Mouse (Mus musculus) neural tube, embryonic 15.5 days (tissue): ENCODE results near the gene Cables2. TPM values are rescaled to one million over a fixed set of nuclear protein-coding genes. Genes with fewer than 3 reads are reported as not detected.

Experiments used
- ATAC-seq: fragments of 200-750 bp; cut with Nextera tagmentation; 2 replicates; pipeline ENCODE4 v1.8.0; 2017; ENCODE audit warnings: mild to moderate bottlenecking, moderate TSS enrichment, moderate library complexity; ENCODE audit not compliant: low FRiP score
- H3K27ac ChIP-seq: fragments of 300-500 bp; sonication (generic); replicated peaks from 2 replicates; pipeline ENCODE4 v1.5.1; 2015; ENCODE audit warnings: mild to moderate bottlenecking, inconsistent platforms
- H3K27me3 ChIP-seq: fragments of 300-500 bp; sonication (generic); replicated peaks from 2 replicates; pipeline ENCODE4 v1.6.1; 2015; ENCODE audit warnings: inconsistent platforms
- H3K36me3 ChIP-seq: fragments of 300-500 bp; sonication (generic); 2 replicates; pipeline ENCODE4 v1.6.1; 2015; ENCODE audit warnings: inconsistent platforms
- H3K4me1 ChIP-seq: fragments of 300-500 bp; sonication (generic); 2 replicates; pipeline ENCODE4 v1.6.1; 2015; ENCODE audit warnings: inconsistent platforms
- H3K4me2 ChIP-seq: fragments of 300-500 bp; sonication (generic); 2 replicates; pipeline ENCODE4 v1.6.1; 2015; ENCODE audit warnings: inconsistent platforms, mild to moderate bottlenecking, moderate library complexity
- H3K4me3 ChIP-seq: fragments of 300-500 bp; sonication (generic); replicated peaks from 2 replicates; pipeline ENCODE4 v1.5.1; 2015; ENCODE audit warnings: mild to moderate bottlenecking, inconsistent platforms
- H3K9ac ChIP-seq: fragments of 300-500 bp; sonication (generic); replicated peaks from 2 replicates; pipeline ENCODE4 v1.6.1; 2015; ENCODE audit warnings: mild to moderate bottlenecking, inconsistent platforms
- H3K9me3 ChIP-seq: fragments of 300-500 bp; sonication (generic); replicated peaks from 2 replicates; pipeline ENCODE4 v1.6.1; 2016; ENCODE audit warnings: inconsistent platforms
- WGBS: fragments of 180-500 bp; shearing (Covaris S2); methylation state at CpG from one replicate; pipeline ENCODE4 v1.1.7; 2015; ENCODE audit warnings: mixed read lengths; 5-methylcytosine and 5-hydroxymethylcytosine counted together
- polyA plus RNA-seq: library from polyadenylated mRNA; unstranded; fragments of >200 nt; fragmentation: Nextera tagmentation; extraction: Ambion mirVana; gene quantifications from 2 replicates; pipeline ENCODE4 v1.2.1, GENCODE M21; 2015

The Cables2 gene
- polyA plus RNA-seq, 1 experiment from 2014 or later = 25.6 TPM

GRCm38 (mm10) chr2:180233101-180233904 lies 40.0 kb downstream of the Cables2 start:
- no peak overlapping the region for H3K27ac ChIP-seq
- WGBS = 86% methylated on average over 7 of the region's 7 CpGs
- no peak overlapping the region for H3K4me3 ChIP-seq
- H3K9me3 ChIP-seq = no peaks in the 10 kb centered on the region
- H3K4me2 ChIP-seq = no peak overlapping the region
- H3K27me3 ChIP-seq = 0 out of 2 replicates have a peak, but pooled peaks cover 4% of the 10 kb centered on the region
- ATAC-seq = no peak
- H3K4me1 ChIP-seq = peaks cover 8% of the 10 kb centered on the region
- no peaks in the 10 kb centered on the region for H3K36me3 ChIP-seq
- no peak overlapping the region for H3K9ac ChIP-seq

DNA sequence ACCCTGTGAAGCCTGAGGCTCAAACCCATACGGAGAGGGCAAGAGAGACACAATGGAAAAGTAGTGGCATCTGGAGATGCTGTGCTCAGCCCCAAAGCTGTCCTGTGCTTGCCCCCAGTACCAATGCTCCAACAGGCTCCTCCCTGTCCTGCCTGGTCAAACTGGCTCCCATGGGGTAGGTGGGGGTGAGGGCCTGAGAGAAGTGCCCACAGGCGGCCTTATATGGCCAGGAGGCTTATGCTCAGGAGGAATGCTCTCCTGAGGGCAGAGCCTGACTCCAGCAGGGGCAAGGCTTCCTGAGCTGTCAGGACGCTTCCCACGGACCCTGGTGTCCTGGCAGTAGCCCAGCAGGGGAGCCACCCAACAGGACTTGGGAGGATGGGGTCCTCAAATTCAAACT lies 42.8 kb downstream of the Cables2 start:
- no peaks in the 10 kb centered on the region for H3K9me3 ChIP-seq
- 70% methylated on average over 4 of the region's 4 CpGs for WGBS
- ATAC-seq = no peak
- H3K4me1 ChIP-seq = peaks cover 33% of the 10 kb centered on the region
- no peak overlapping the region for H3K4me2 ChIP-seq
- H3K27ac ChIP-seq = no peak overlapping the region
- no peak overlapping the region for H3K9ac ChIP-seq
- no peaks in the 10 kb centered on the region for H3K36me3 ChIP-seq
- no peak overlapping the region for H3K4me3 ChIP-seq
- H3K27me3 ChIP-seq = peaks cover 20% of the 10 kb centered on the region

DNA sequence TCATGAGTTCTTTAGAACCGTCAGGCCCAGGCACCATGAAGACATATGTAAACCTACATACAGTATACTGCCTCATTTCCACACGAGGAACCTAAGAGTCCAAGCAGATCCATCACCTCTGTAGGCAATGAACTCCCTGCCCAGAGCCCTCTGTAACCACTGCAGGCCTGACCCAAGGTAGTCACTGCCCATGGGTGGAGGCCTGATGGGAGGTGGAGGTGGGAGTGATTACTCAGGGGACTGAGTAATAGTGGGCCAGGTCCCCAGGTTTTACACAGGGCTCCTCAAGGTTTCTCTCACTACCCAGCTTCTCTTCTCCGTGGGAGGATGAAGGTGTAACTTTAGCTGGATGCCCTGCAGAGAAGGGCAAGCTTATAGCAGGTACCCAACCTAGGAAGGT lies 44.2 kb downstream of the Cables2 start:
- 84% methylated on average over 3 of the region's 3 CpGs for WGBS
- no peak for ATAC-seq
- no peak overlapping the region for H3K27ac ChIP-seq

GRCm38 (mm10) chr2:180228592-180228991 lies 44.7 kb downstream of the Cables2 start:
- Histone ChIP-seq H3K27ac (no peak overlapping the region), H3K4me3 (no peak overlapping the region), H3K27me3 (peaks cover 38% of the 10 kb centered on the region), H3K36me3 (no peaks in the 10 kb centered on the region), H3K9me3 (no peaks in the 10 kb centered on the region), H3K9ac (no peak overlapping the region), H3K4me1 (peaks cover 38% of the 10 kb centered on the region), H3K4me2 (no peak overlapping the region)
- no peak for ATAC-seq
- WGBS = 48% methylated on average over 7 of the region's 7 CpGs

More for the DNA sequence above, 44.2 kb downstream of the Cables2 start:
- no peak overlapping the region for H3K4me3 ChIP-seq
- H3K9ac ChIP-seq = no peak overlapping the region
- peaks cover 38% of the 10 kb centered on the region for H3K4me1 ChIP-seq
- no peaks in the 10 kb centered on the region for H3K36me3 ChIP-seq
- H3K4me2 ChIP-seq = no peak overlapping the region
- no peaks in the 10 kb centered on the region for H3K9me3 ChIP-seq
- H3K27me3 ChIP-seq = peaks cover 33% of the 10 kb centered on the region

DNA sequence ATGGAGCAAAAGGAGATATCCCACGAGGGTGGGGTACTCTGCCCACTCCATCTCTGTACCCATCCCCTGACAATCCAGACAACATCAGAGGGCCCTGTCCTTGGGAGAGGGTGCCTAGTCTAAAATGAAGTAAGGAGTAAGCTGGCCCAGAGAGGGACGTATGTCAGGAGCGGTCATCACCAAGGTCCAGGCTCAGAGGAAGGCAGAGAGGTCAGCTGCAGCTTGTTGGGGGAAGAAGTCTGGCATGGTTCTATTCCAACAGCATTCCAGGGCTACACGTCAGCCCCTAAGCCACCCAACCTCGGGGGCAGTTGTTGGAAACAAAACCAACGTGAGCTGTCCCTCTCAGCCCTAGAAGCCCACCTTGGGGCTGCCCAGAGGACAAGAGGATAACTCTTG lies 45.2 kb downstream of the Cables2 start:
- WGBS = 51% methylated on average over 6 of the region's 6 CpGs
- Histone ChIP-seq H3K9me3 (no peaks in the 10 kb centered on the region), H3K36me3 (no peaks in the 10 kb centered on the region), H3K4me1 (peaks cover 38% of the 10 kb centered on the region), H3K27ac (no peak overlapping the region), H3K4me2 (no peak overlapping the region), H3K4me3 (no peak overlapping the region), H3K9ac (no peak overlapping the region), H3K27me3 (peaks cover 43% of the 10 kb centered on the region)
- no peak for ATAC-seq

- peaks cover 46% of the 10 kb centered on the region for H3K27me3 ChIP-seq
Measured at GRCm38 (mm10) chr2:180227262-180228059, 45.8 kb downstream of the Cables2 start.

GRCm38 (mm10) chr2:180225762-180226378 lies 47.4 kb downstream of the Cables2 start, which contains the start of gene Lama5:
Gene Lama5, minus strand, starts transcription at chr2:180225859.
- H3K36me3 ChIP-seq = no peaks in the 10 kb centered on the region
- H3K4me3 ChIP-seq = peak within 1 kb of the TSS; percentile 61
- peak within 1 kb of the TSS; percentile 100 for H3K4me2 ChIP-seq
- no peaks in the 10 kb centered on the region for H3K9me3 ChIP-seq
- peak; percentile 58; the same call in 1 of the 2 replicates for ATAC-seq
- under 1% methylated on average over 32 of the region's 37 CpGs for WGBS
- peaks cover 43% of the 10 kb centered on the region for H3K4me1 ChIP-seq
- H3K27ac ChIP-seq = no peak within 1 kb of the TSS
- peak within 1 kb of the TSS; percentile 61 for H3K9ac ChIP-seq
- peaks cover 46% of the 10 kb centered on the region for H3K27me3 ChIP-seq

More at GRCm38 (mm10) chr2:180227262-180228059, 45.8 kb downstream of the Cables2 start:
- ATAC-seq = no peak
- Histone ChIP-seq H3K4me2 (peak overlapping the region; percentile 40), H3K9ac (no peak overlapping the region), H3K27ac (no peak overlapping the region), H3K4me3 (no peak overlapping the region), H3K9me3 (no peaks in the 10 kb centered on the region), H3K4me1 (peaks cover 38% of the 10 kb centered on the region), H3K36me3 (no peaks in the 10 kb centered on the region)
- WGBS = 2% methylated on average over 21 of the region's 21 CpGs

GRCm38 (mm10) chr2:180225044-180225761 lies 48.1 kb downstream of the Cables2 start:
- no peaks in the 10 kb centered on the region for H3K36me3 ChIP-seq
- H3K27me3 ChIP-seq = peaks cover 46% of the 10 kb centered on the region
- H3K27ac ChIP-seq = no peak overlapping the region
- peak overlapping the region; percentile 61 for H3K4me3 ChIP-seq
- WGBS = under 1% methylated on average over 55 of the region's 55 CpGs
- peak overlapping the region; percentile 61 for H3K9ac ChIP-seq
- no peaks in the 10 kb centered on the region for H3K9me3 ChIP-seq
- ATAC-seq = peak; percentile 20; the same call in 1 of the 2 replicates
- H3K4me2 ChIP-seq = peak overlapping the region; percentile 100
- H3K4me1 ChIP-seq = peaks cover 43% of the 10 kb centered on the region

- H3K27ac ChIP-seq = no peak overlapping the region
- no peak overlapping the region for H3K9ac ChIP-seq
- no peaks in the 10 kb centered on the region for H3K36me3 ChIP-seq
- H3K4me3 ChIP-seq = peak overlapping the region; percentile 61
- peaks cover 43% of the 10 kb centered on the region for H3K4me1 ChIP-seq
- ATAC-seq = no peak
- peak overlapping the region; percentile 100 for H3K4me2 ChIP-seq
- 2% methylated on average over 13 of the region's 13 CpGs for WGBS
- no peaks in the 10 kb centered on the region for H3K9me3 ChIP-seq
- H3K27me3 ChIP-seq = peaks cover 46% of the 10 kb centered on the region
Measured at GRCm38 (mm10) chr2:180224647-180225043, 48.7 kb downstream of the Cables2 start.

DNA sequence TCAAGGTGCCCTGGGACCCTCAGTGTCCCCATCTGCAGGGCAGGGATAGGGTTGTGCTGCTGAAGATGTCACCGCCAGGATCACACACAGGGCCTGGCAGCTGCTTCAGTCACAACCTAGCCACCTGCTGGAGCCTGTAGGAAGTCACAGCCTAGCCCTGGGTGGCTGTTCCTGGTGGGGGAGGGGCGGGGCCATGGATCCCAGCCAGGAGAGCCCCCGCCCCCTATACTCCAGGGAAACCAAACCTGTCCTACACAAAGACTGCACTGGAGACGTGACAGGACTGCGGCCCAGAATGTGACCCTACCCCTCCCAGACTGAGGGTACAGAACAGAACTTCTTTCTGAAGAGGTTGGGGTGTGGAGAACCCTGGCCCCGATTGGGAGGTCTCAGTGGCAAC lies 51.0 kb downstream of the Cables2 start:
- no peak overlapping the region for H3K9ac ChIP-seq
- H3K4me3 ChIP-seq = no peak overlapping the region
- H3K27me3 ChIP-seq = peaks cover 41% of the 10 kb centered on the region
- no peak overlapping the region for H3K4me2 ChIP-seq
- ATAC-seq = no peak
- H3K4me1 ChIP-seq = peaks cover 37% of the 10 kb centered on the region
- 22% methylated on average over 6 of the region's 6 CpGs for WGBS
- no peak overlapping the region for H3K27ac ChIP-seq
- no peaks in the 10 kb centered on the region for H3K36me3 ChIP-seq
- H3K9me3 ChIP-seq = no peaks in the 10 kb centered on the region

GRCm38 (mm10) chr2:180221051-180221450 lies 52.2 kb downstream of the Cables2 start:
- WGBS = 94% methylated on average over 9 of the region's 9 CpGs
- Histone ChIP-seq H3K27ac (no peak overlapping the region), H3K9me3 (no peaks in the 10 kb centered on the region), H3K27me3 (peaks cover 32% of the 10 kb centered on the region), H3K4me3 (no peak overlapping the region), H3K9ac (no peak overlapping the region), H3K36me3 (no peaks in the 10 kb centered on the region), H3K4me2 (no peak overlapping the region), H3K4me1 (peaks cover 28% of the 10 kb centered on the region)
- no peak for ATAC-seq
